Mouse (Mus musculus): ENCODE results near the gene Wdr47. TPM values are rescaled to one million over a fixed set of nuclear protein-coding genes. Genes with fewer than 3 reads are reported as not detected.
"Not testable (repeated sequence)": the region's sequence is repeated elsewhere in the genome, so short reads cannot be mapped to it uniquely, and the experiment has no call there.

Gene Wdr47
- polyA plus RNA-seq, 1 experiment = 75.7 TPM

DNA sequence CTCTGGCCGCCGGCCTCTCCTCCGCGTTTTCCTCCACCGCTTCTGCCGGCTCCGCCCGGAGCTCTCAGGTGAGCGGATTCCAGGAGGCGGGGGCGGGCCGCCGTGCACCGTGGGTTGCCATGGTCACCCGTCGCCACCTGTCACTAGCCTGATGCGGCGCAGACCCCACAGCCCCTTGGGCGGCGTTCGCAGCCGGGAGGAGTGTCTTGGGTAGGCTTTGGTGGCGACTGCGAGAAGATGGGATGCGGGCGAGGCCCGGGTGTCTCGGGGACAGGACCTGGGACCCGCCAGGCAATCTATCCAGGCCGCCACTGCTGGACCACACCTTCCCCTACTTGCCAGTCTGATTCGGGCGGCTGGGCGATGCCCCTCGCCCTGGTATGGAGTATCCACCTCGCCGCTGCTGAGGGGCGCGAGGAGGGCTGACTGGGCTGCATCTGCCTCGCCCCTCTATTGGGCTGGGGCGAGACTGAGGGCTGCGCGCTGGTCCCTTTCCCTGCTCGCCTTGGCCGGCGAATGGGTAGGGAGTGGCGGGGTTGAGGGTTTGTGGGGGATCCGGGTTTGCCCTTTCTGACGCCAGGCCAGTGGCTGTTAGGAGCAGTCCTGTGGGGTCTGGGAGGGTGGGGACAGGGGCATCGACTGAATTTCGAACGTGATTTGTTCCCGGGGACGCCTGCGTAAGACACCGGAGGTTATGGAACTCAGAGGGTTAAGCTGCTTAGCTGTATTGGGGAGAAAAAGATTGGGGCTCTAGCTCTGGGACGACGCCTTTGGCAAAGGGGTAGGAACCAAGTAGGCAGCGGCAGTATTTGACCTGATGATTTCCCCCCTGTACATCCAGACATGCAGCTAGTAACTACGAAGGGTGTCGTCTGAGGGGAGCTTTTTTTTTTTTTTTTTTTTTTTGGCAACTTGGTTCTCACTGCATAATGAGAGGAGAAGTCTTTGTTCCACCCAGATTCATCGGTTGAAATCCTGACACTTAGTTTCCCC is 747 bp downstream of the Wdr47 start:
- peak overlapping the region; percentile 52 for H3K27ac ChIP-seq (ENCODE audit: insufficient read depth, low read length)

DNA sequence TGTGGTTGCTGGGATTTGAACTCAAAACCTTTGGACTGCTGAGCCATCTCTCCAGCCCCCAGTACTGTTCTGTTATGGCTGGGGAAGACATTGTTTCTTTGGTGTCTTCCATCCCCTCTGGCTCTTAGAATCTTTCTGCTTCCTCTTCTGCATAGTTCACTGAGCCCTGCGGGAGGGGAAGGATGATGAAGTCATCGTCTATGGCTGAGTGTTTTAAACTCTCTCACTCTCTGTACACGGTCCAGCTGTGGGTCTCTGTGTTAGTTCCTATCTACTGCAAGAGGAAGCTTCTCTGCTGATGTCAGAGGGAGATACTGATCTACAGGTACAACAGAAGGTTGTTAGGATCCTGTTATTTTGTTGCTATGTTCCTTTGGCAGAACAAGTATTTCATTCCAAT is 17.8 kb downstream of the Wdr47 start:
- H3K4me3 ChIP-seq (ENCODE audit: insufficient read depth, low read length) = no peak overlapping the region
- no peaks in the 10 kb centered on the region; the same call in 1 of the 2 replicates for H3K4me1 ChIP-seq (ENCODE audit: control insufficient read depth, insufficient read depth, low read length)
- H3K27ac ChIP-seq (ENCODE audit: insufficient read depth, low read length) = no peak overlapping the region
- TF ChIP-seq CTCF (IDR thresholded peaks at IDR 0.05; ENCODE audit: extremely low read depth, insufficient read depth, low read length) (no peak), POLR2A (IDR thresholded peaks at IDR 0.05; ENCODE audit: extremely low read depth, insufficient read depth, low read length) (no peak)

More for the DNA sequence above, 747 bp downstream of the Wdr47 start:
- TF ChIP-seq CTCF (IDR thresholded peaks at IDR 0.05; ENCODE audit: extremely low read depth, insufficient read depth, low read length) = no peak
- TF ChIP-seq POLR2A (IDR thresholded peaks at IDR 0.05; ENCODE audit: extremely low read depth, insufficient read depth, low read length) = no peak
- Histone ChIP-seq H3K4me3 (ENCODE audit: insufficient read depth, low read length) (peak overlapping the region; percentile 76), H3K4me1 (ENCODE audit: control insufficient read depth, insufficient read depth, low read length) (0 out of 2 replicates have a peak, but pooled peaks cover 1% of the 10 kb centered on the region)

- no peak overlapping the region for H3K4me3 ChIP-seq (ENCODE audit: insufficient read depth, low read length)
- H3K4me1 ChIP-seq (ENCODE audit: control insufficient read depth, insufficient read depth, low read length) = no peaks in the 10 kb centered on the region
- H3K27ac ChIP-seq (ENCODE audit: insufficient read depth, low read length) = no peak overlapping the region
- TF ChIP-seq POLR2A (IDR thresholded peaks at IDR 0.05; ENCODE audit: extremely low read depth, insufficient read depth, low read length) (no peak), CTCF (IDR thresholded peaks at IDR 0.05; ENCODE audit: extremely low read depth, insufficient read depth, low read length) (no peak)
Measured at GRCm38 (mm10) chr3:108634761-108635160, 43.7 kb downstream of the Wdr47 start.

DNA sequence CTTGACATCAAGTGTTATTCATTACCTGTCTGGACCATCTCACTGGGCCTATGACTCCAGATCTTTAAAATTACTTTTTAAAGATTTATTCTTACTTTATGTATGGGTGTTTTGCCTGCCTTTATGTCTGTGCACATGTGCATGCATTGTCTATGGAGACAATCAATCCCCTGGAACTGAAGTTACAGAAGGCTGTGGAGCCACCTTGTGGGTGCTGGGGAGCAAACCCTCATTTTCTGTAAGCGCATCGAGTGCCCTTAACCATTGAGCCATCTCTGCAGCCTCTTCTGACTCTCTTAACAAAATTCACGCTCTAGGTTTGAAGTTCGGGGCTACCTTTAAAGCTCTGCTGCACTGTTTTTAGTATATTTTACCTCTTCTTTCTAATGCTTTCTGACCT is 48.3 kb downstream of the Wdr47 start:
- Histone ChIP-seq H3K4me1 (ENCODE audit: control insufficient read depth, insufficient read depth, low read length) (no peaks in the 10 kb centered on the region), H3K27ac (ENCODE audit: insufficient read depth, low read length) (no peak overlapping the region), H3K4me3 (ENCODE audit: insufficient read depth, low read length) (no peak overlapping the region)
- TF ChIP-seq CTCF (IDR thresholded peaks at IDR 0.05; ENCODE audit: extremely low read depth, insufficient read depth, low read length) (peak; percentile 24; the same call in 1 of the 2 replicates), POLR2A (IDR thresholded peaks at IDR 0.05; ENCODE audit: extremely low read depth, insufficient read depth, low read length) (no peak)

GRCm38 (mm10) chr3:108640998-108641397 is 49.9 kb downstream of the Wdr47 start:
- no peaks in the 10 kb centered on the region for H3K4me1 ChIP-seq (ENCODE audit: control insufficient read depth, insufficient read depth, low read length)
- no peak overlapping the region for H3K4me3 ChIP-seq (ENCODE audit: insufficient read depth, low read length)
- TF ChIP-seq POLR2A (IDR thresholded peaks at IDR 0.05; ENCODE audit: extremely low read depth, insufficient read depth, low read length) (no peak), CTCF (IDR thresholded peaks at IDR 0.05; ENCODE audit: extremely low read depth, insufficient read depth, low read length) (no peak)
- H3K27ac ChIP-seq (ENCODE audit: insufficient read depth, low read length) = no peak overlapping the region

DNA sequence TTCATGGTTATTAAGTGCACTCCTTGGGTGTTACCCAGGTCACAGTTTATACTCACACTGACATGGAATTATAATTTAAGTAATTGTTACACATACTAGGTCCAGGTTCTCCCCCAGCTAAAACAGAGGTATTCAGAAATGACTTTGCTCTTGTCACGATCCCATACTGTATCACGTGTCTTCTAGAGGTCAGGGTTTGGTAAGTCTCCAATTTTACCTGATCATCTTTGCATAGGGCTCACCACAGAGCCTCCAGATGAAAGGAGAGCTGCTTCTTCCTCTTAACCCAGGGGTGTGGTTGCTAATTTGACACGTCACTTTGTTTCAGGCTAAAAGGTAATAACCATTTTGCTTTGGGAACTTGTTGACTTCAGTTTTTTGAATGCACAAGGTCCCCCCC is 53.8 kb downstream of the Wdr47 start:
- H3K27ac ChIP-seq (ENCODE audit: insufficient read depth, low read length) = no peak overlapping the region
- H3K4me3 ChIP-seq (ENCODE audit: insufficient read depth, low read length) = no peak overlapping the region
- H3K4me1 ChIP-seq (ENCODE audit: control insufficient read depth, insufficient read depth, low read length) = no peaks in the 10 kb centered on the region
- TF ChIP-seq CTCF (IDR thresholded peaks at IDR 0.05; ENCODE audit: extremely low read depth, insufficient read depth, low read length) (no peak), POLR2A (IDR thresholded peaks at IDR 0.05; ENCODE audit: extremely low read depth, insufficient read depth, low read length) (no peak)

- H3K4me1 ChIP-seq (ENCODE audit: control insufficient read depth, insufficient read depth, low read length) = no peaks in the 10 kb centered on the region
- TF ChIP-seq POLR2A (IDR thresholded peaks at IDR 0.05; ENCODE audit: extremely low read depth, insufficient read depth, low read length) (no peak), CTCF (IDR thresholded peaks at IDR 0.05; ENCODE audit: extremely low read depth, insufficient read depth, low read length) (no peak)
- no peak overlapping the region for H3K4me3 ChIP-seq (ENCODE audit: insufficient read depth, low read length)
- H3K27ac ChIP-seq (ENCODE audit: insufficient read depth, low read length) = no peak overlapping the region
Measured at GRCm38 (mm10) chr3:108646036-108646435, 55.0 kb downstream of the Wdr47 start.

- not testable (repeated sequence) for H3K4me1 ChIP-seq (ENCODE audit: control insufficient read depth, insufficient read depth, low read length); H3K4me3 ChIP-seq (ENCODE audit: insufficient read depth, low read length); H3K27ac ChIP-seq (ENCODE audit: insufficient read depth, low read length)
Measured at GRCm38 (mm10) chr3:108647681-108648080, 56.6 kb downstream of the Wdr47 start.

DNA sequence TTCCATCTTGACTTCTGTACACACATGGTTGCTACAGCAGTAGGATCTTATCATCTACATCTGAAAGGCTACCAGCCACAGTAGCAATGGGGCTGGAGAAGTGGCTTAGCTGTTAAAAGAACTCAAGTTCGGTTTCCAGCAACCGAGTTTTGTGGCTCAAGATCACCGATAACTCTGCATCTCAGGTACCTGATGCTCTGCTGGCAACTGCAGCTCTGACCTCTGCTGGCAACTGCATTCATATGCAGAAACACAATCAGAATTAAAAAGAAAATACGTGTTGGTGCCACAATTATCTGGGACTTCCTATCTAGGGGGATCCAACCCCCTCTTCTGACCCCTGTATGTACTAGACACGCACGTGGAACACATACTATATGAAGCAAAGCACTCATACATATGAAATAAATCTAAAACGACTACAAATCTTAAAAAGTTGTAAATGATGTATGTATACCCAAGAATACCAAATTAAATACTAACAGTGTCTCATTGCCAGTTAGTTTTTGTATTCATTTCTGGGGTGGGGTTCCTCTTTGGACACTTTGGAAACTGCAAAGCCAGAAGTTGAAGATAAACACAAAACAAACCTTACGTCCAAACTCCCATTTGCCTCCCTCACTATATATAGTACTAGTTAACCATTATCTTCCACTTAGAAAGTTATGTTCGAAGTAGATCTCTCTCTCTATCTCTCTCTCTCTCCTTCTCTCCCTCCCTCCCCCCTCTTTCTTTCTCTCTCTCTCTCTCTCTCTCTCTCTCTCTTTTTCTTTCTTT is 62.0 kb downstream of the Wdr47 start:
- Histone ChIP-seq H3K27ac (ENCODE audit: insufficient read depth, low read length) (no peak overlapping the region), H3K4me3 (ENCODE audit: insufficient read depth, low read length) (peak overlapping the region; percentile 74; the same call in 1 of the 2 replicates), H3K4me1 (ENCODE audit: control insufficient read depth, insufficient read depth, low read length) (no peaks in the 10 kb centered on the region; the same call in 1 of the 2 replicates)
- TF ChIP-seq CTCF (IDR thresholded peaks at IDR 0.05; ENCODE audit: extremely low read depth, insufficient read depth, low read length) (no peak), POLR2A (IDR thresholded peaks at IDR 0.05; ENCODE audit: extremely low read depth, insufficient read depth, low read length) (no peak)
